Mouse (Mus musculus) liver, embryonic 13.5 days (tissue): Measurements from ENCODE around the gene Catsper4. TPM values are rescaled to one million over a fixed set of nuclear protein-coding genes. Genes with fewer than 3 reads are reported as not detected.

Experiments
- ATAC-seq: fragments of 200-750 bp; cut with Nextera tagmentation; 2 replicates; pipeline ENCODE4 v1.8.0; 2017; ENCODE audit warnings: low read depth, mild to moderate bottlenecking, moderate number of reproducible peaks, moderate library complexity
- DNase-seq: peaks from one replicate; pipeline ENCODE4 v3.0.0; 2022
- H3K27ac ChIP-seq: fragments of 300-500 bp; sonication (generic); 2 replicates; pipeline ENCODE4 v1.5.1; 2015; ENCODE audit warnings: moderate library complexity, mild to moderate bottlenecking, inconsistent platforms
- H3K27me3 ChIP-seq: fragments of 300-500 bp; sonication (generic); 2 replicates; pipeline ENCODE4 v1.6.1; 2015; ENCODE audit warnings: mild to moderate bottlenecking, inconsistent platforms
- H3K36me3 ChIP-seq: fragments of 300-500 bp; sonication (generic); 2 replicates; pipeline ENCODE4 v1.6.1; 2015; ENCODE audit warnings: mild to moderate bottlenecking, inconsistent platforms
- H3K4me1 ChIP-seq: fragments of 300-500 bp; sonication (generic); replicated peaks from 2 replicates; pipeline ENCODE4 v1.6.1; 2015; ENCODE audit warnings: inconsistent platforms
- H3K4me2 ChIP-seq: fragments of 300-500 bp; sonication (generic); 2 replicates; pipeline ENCODE4 v1.6.1; 2015; ENCODE audit warnings: inconsistent platforms, mild to moderate bottlenecking, moderate library complexity
- H3K4me3 ChIP-seq: fragments of 300-500 bp; sonication (generic); replicated peaks from 2 replicates; pipeline ENCODE4 v1.5.1; 2015; ENCODE audit warnings: mild to moderate bottlenecking, inconsistent platforms
- H3K9ac ChIP-seq: fragments of 300-500 bp; sonication (generic); 2 replicates; pipeline ENCODE4 v1.6.1; 2015; ENCODE audit warnings: mild to moderate bottlenecking, inconsistent platforms
- H3K9me3 ChIP-seq: fragments of 300-500 bp; sonication (generic); replicated peaks from 2 replicates; pipeline ENCODE4 v1.6.1; 2016; ENCODE audit warnings: inconsistent platforms
- WGBS: fragments of 180-500 bp; shearing (Covaris S2); methylation state at CpG from one replicate; pipeline ENCODE4 v1.1.7; 2015; ENCODE audit not compliant: insufficient replicate concordance; 5-methylcytosine and 5-hydroxymethylcytosine counted together
- polyA plus RNA-seq: library from polyadenylated mRNA; unstranded; fragments of >200 nt; fragmentation: Nextera tagmentation; extraction: Ambion mirVana; gene quantifications from 2 replicates; pipeline ENCODE4 v1.2.1, GENCODE M21; 2015

Catsper4 gene
- polyA plus RNA-seq, 1 experiment from 2014 or later: not detected

DNA sequence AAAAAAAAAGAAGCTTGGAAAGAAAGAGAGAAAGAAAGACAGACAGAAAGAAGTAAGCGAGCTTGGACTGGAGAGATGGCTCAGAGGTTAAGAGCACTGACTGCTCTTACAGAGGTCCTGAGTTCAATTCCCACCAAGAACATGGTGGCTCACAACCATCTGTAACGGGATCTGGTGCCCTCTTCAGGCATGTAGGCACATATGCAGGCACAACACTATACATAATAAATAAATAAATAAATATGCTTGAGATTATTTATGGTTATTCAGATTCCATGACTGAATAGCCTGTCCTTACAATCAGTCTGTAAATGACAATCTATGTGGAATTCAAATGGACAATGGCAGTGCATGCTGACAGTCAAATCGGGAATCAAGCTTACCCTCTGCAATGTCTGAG lies 60.3 kb downstream of the Catsper4 start:
- ATAC-seq (no peak), DNase-seq (no peak)
- Histone ChIP-seq H3K4me2 (no peak overlapping the region), H3K9ac (no peak overlapping the region), H3K27ac (no peak overlapping the region), H3K4me1 (peaks cover 22% of the 10 kb centered on the region), H3K4me3 (no peak overlapping the region), H3K9me3 (no peaks in the 10 kb centered on the region), H3K36me3 (peaks cover 41% of the 10 kb centered on the region), H3K27me3 (no peaks in the 10 kb centered on the region)
- WGBS: 87% methylated on average over 3 of the region's 3 CpGs

DNA sequence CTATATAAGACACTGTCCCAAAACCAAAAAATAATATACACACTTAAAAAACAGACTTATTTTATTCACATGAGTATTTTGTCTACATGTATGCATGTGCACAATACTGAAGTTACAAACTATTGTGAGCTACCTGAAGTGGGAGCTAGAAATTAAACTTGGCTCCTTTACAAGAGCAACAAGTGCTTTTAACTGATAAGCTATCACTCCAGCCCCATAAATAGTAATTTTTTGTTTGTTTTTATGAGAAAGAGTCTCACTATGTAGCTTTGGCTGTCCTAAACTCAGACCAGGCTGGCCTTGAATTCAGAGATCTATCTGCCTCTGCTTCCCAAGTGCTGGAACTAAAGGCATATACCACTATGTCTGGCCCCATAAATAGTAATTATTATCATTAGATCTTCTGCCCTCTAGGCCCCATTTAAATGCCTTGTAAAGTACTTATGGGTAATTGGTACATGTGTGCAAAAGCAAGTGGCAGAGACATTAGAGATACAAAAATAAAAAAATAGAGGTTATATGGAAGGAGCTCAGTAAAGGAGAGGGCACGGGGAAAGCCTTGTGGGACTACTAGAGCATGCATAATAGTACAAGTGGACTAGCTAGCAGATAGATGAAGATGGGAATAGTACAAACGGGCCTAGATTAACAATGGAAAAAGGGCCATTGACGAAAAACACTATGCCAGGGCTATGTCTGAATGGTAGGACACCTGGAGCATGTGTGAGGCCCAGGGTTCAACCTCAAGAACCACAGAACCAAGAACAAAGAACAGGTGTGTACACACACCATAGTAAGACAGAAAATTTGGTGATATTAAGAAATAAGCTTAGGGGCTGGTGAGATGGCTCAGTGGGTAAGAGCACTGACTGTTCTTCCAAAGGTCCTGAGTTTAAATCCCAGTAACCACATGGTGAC lies 61.4 kb downstream of the Catsper4 start:
- no peak for DNase-seq
- Histone ChIP-seq H3K4me1 (peaks cover 22% of the 10 kb centered on the region), H3K4me2 (peak overlapping the region; percentile 41), H3K4me3 (no peak overlapping the region), H3K27ac (peak overlapping the region; percentile 81), H3K9me3 (no peaks in the 10 kb centered on the region), H3K9ac (peak overlapping the region; percentile 28; the same call in 1 of the 2 replicates), H3K27me3 (no peaks in the 10 kb centered on the region), H3K36me3 (peaks cover 32% of the 10 kb centered on the region)
- 69% methylated on average over 3 of the region's 3 CpGs for WGBS
- peak; percentile 79 for ATAC-seq

DNA sequence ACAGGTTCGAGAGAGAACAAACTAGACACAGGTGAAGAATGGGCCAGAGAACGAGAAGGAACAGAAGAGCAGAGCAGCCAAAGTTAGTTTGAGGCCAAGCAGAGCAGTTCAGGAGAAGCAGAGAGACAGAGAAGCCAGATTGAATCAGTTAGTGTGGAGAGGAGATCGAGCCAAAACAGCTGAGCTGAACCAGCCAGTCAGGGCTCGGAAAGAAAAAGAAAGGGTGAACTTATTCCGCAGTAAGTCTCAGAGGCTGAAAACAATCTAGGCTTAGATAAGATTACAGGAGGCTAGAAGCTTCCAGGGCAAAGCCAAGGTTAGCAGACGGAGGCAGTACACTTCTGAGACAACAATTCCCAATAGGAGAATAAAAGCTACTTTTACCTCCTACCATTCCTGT lies 62.2 kb downstream of the Catsper4 start:
- H3K9me3 ChIP-seq: no peaks in the 10 kb centered on the region
- WGBS: 31% methylated on average over 6 of the region's 6 CpGs
- ATAC-seq (peak; percentile 71), DNase-seq (no peak)
- H3K9ac ChIP-seq: 0 out of 2 replicates have a peak overlapping the region, but pooled peaks have one; percentile 9
- H3K4me1 ChIP-seq: peaks cover 22% of the 10 kb centered on the region
- peak overlapping the region; percentile 81 for H3K27ac ChIP-seq
- peaks cover 28% of the 10 kb centered on the region for H3K36me3 ChIP-seq
- no peaks in the 10 kb centered on the region for H3K27me3 ChIP-seq
- H3K4me3 ChIP-seq: no peak overlapping the region
- peak overlapping the region; percentile 34; the same call in 1 of the 2 replicates for H3K4me2 ChIP-seq

DNA sequence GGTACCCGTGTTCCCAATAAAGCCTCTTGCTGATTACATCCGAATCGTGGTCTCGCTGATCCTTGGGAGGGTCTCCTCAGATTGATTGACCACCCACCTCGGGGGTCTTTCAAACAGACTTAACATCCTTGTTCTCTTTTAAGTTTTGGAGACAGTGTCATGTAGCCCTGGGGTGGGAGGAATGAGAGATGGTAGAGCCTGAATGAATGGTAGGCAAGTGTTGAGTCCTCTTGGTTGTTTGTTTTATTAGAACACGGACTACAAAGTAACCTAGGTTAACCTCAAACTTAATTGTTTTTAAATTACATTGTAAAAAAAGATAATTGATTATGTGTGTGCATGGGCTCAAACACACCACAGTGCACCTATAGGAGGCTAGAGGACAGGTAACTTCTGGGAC lies 62.6 kb downstream of the Catsper4 start:
- WGBS: 81% methylated on average over 5 of the region's 6 CpGs
- Histone ChIP-seq H3K36me3 (peaks cover 28% of the 10 kb centered on the region), H3K4me1 (peaks cover 22% of the 10 kb centered on the region), H3K9ac (0 out of 2 replicates have a peak overlapping the region, but pooled peaks have one; percentile 9), H3K4me3 (no peak overlapping the region), H3K4me2 (peak overlapping the region; percentile 34; the same call in 1 of the 2 replicates), H3K9me3 (no peaks in the 10 kb centered on the region), H3K27ac (peak overlapping the region; percentile 81), H3K27me3 (no peaks in the 10 kb centered on the region)
- DNase-seq (no peak), ATAC-seq (no peak)

Other genes with a start within 250 kb of the Catsper4 start
- 19.7 and 23.5 TPM in 2 replicates for gene Dhdds, start 226.5 kb downstream of the Catsper4 start, polyA plus RNA-seq
- 1.8 and 2.0 TPM in 2 replicates for gene Lin28a, start 208.5 kb downstream of the Catsper4 start, polyA plus RNA-seq
- gene Zfp683, start 173.5 kb downstream of the Catsper4 start, polyA plus RNA-seq: not detected in 2 replicates
- 0.22 and 0.25 TPM in 2 replicates for gene Crybg2, start 166.6 kb downstream of the Catsper4 start, polyA plus RNA-seq
- 24.6 and 27.7 TPM in 2 replicates for gene Cd52, start 132.3 kb downstream of the Catsper4 start, polyA plus RNA-seq
- gene Ubxn11, start 124.8 kb downstream of the Catsper4 start, polyA plus RNA-seq: 1.7 and 2.3 TPM in 2 replicates
- 158 and 171 TPM in 2 replicates for gene Sh3bgrl3, start 98.6 kb downstream of the Catsper4 start, polyA plus RNA-seq
- gene Cep85, start 40.3 kb downstream of the Catsper4 start, polyA plus RNA-seq: 27.8 and 35.1 TPM in 2 replicates
- not detected in 2 replicates for gene Gm7534, start 24.4 kb downstream of the Catsper4 start, polyA plus RNA-seq
- 0.05 and 0.07 TPM in 2 replicates for gene Cnksr1, start 11.0 kb upstream of the Catsper4 start, polyA plus RNA-seq
- 0.21 and 0.52 TPM in 2 replicates for gene E130218I03Rik, start 16.3 kb upstream of the Catsper4 start, polyA plus RNA-seq
- 10.6 and 11.3 TPM in 2 replicates for gene Zfp593, start 18.2 kb upstream of the Catsper4 start, polyA plus RNA-seq
- gene Gm30191, start 19.6 kb upstream of the Catsper4 start, polyA plus RNA-seq: not detected in 2 replicates
- gene Grrp1, start 26.7 kb upstream of the Catsper4 start, polyA plus RNA-seq: 0.61 and 0.83 TPM in 2 replicates
- 12.3 and 15.7 TPM in 2 replicates for gene Pdik1l, start 60.5 kb upstream of the Catsper4 start, polyA plus RNA-seq
- 0.14 and 0.24 TPM in 2 replicates for gene Trim63, start 87.7 kb upstream of the Catsper4 start, polyA plus RNA-seq
- not detected in 2 replicates for gene Slc30a2, start 115.8 kb upstream of the Catsper4 start, polyA plus RNA-seq
- 0.15 and 0.18 TPM in 2 replicates for gene Extl1, start 156.5 kb upstream of the Catsper4 start, polyA plus RNA-seq
- gene Pafah2, start 168.9 kb upstream of the Catsper4 start, polyA plus RNA-seq: 3.7 and 5.1 TPM in 2 replicates
- 514 and 581 TPM in 2 replicates for gene Stmn1, start 240.9 kb upstream of the Catsper4 start, polyA plus RNA-seq